Mouse (Mus musculus) embryonic stem cell, embryonic (primary cell): ENCODE measurements around the gene Rdh1.
"Not testable (repeated sequence)": the region's sequence is repeated elsewhere in the genome, so short reads cannot be mapped to it uniquely, and the experiment has no call there.

Source experiments
- CTCF ChIA-PET, 4 experiments: fragments of 300-600 bp in 2 of 4; fragments of 350-600 bp in 2 of 4; sonication (Branson Sonifier 250); formaldehyde crosslinking; loops; one replicate each; lab custom pipeline; 2022; ENCODE audit warnings: inconsistent platforms in 2 of 4; lab: Charles Lee
- POLR2A ChIA-PET, 4 experiments: fragments of 300-600 bp in 2 of 4; fragments of 350-600 bp in 2 of 4; sonication (Branson Sonifier 250); formaldehyde crosslinking; loops; one replicate each; lab custom pipeline; 2022; ENCODE audit warnings: antibody characterized with exemption in 4 of 4, inconsistent platforms in 1 of 4; lab: Charles Lee

Rdh1 gene

DNA sequence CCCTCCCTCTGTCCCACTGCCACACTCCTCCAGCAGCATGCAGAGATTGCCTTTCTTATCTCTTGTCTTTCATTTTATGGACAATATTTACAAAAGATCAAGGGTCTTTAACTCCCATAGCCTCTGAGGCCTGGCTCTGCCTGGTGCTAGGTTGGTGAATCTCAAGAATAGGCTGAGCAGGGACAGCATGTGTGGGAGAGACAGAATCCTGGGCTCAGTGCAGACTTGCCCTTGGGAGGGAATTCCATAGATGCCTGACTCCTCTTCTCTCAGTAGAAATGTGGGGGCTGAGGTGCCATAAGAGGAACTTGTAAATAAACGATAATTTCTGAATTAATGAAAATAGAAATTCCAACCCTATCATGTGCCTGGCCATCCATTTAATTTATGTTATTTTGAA is 7.0 kb downstream of the Rdh1 start:
- POLR2A ChIA-PET = no interaction called here
- CTCF ChIA-PET = no interaction called here

DNA sequence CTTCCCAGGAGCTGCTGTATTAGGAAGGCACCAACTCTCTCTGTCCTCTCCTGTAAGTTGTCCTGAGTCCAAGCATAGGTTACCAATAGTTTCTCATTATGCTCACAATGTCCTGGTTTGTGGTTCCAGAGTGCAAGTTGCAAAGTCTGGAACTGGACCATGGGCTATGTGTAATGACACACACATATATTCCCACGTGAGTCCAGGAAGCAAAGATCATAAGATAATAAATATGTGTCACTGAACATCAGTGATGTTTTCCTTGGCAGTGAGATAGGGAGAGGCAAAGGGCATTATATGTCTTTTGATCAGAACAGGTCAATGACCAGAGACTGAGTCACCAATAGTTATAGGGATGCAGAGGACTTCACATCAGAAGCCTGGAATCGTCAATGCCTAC is 16.5 kb downstream of the Rdh1 start, which contains the start of gene Rdh9:
Gene Rdh9, plus strand, starts transcription at position 376 of the 400 bp plus-strand sequence.
- ChIA-PET POLR2A (interaction anchor here in 1 of 4 experiments (0.8 kb wide), 1 partner anchor 259 kb away, joined by 3 read pairs; no protein-coding TSS in a partner anchor), CTCF (no interaction called here)

DNA sequence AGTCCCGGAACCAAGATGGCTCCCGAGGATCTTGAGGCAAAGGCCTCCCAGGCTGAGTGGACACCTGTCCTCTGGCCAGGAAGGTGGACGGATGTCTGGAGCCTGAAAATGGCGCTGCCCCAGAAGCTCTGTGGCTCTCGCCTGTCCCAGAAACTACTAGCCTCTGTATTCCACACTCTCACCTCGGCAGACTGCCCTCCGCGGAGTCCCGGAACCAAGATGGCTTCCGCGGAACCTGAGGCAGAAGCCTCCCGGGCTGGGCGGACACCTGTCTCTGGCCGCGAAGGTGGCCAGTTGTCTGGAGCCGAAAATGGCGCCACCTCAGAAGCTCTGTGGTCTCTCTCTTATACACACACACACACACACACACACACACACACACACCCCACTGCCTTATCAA is 22.8 kb downstream of the Rdh1 start:
- POLR2A ChIA-PET = interaction anchor here in 1 of 4 experiments (0.7 kb wide), 1 partner anchor 10 kb away, joined by 3 read pairs; no protein-coding TSS in a partner anchor
- CTCF ChIA-PET = interaction anchor here in 1 of 4 experiments (0.7 kb wide), 1 partner anchor 158 kb away, joined by 3 read pairs; no protein-coding TSS in a partner anchor

DNA sequence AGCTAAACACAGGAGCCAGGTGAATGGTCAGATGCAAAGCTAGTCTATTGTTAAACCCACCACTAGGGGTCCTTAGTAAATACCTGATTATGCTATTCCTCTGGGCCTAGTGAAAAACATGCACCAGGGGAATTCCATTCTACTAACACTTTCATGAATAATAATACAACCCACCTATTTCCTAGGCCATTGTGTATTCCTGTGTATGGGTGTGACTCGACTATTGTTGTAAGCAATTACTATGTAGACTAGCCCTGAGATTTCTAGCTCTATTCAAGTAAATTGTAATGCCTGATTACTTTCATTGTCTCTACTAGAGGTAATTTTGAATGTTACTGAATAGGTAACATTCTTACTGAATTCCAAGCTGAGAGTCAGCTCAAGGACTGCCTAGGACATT is 25.9 kb downstream of the Rdh1 start:
- CTCF ChIA-PET = not testable (repeated sequence)
- POLR2A ChIA-PET = interaction anchor here in 1 of 4 experiments (0.8 kb wide), 1 partner anchor 40 kb away, joined by 3 read pairs; no protein-coding TSS in a partner anchor

DNA sequence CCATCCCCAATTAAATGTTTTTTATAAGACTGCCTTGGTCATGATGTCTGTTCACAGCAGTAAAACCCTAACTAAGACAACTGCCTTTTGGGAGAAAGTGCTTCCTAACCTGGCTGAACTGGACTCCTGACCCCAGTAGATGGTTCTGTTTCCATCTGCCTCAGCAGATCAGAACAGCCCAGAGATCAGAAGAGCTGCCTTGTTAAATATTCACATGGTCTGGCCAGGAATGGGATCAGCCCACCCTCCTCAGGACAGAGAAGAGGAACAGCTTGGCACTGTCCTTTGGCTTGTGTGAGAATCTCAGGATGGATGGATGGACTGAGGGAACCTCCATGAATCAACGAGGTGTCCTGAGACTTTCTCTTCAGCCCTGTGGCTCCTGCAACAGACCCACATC is 39.8 kb downstream of the Rdh1 start:
- CTCF ChIA-PET = interaction anchor here in 1 of 4 experiments (0.6 kb wide), 1 partner anchor 155 kb away, joined by 4 read pairs; no protein-coding TSS in a partner anchor
- POLR2A ChIA-PET = interaction anchor here in 1 of 4 experiments (0.6 kb wide), 1 partner anchor 829 kb away, joined by 3 read pairs; no protein-coding TSS in a partner anchor

DNA sequence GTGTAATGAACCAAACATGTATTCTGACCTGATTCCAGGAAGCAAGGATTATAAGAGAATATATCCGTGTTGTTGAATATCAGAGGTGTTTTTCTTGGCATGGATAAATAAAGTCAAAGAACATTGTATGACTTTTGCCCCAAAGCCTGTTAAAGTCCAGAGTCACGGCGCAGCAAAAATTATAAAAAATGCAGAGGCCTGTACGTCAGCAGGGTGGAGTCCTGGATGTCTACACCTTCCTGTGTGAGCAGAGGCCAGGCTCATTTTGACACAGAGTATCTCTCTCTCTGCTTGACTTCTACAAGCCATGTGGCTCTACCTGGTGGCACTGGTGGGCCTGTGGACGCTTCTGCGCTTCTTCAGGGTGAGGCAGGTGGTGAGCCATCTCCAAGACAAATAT is 41.4 kb downstream of the Rdh1 start, which contains the start of gene Rdh16:
Gene Rdh16, plus strand, starts transcription at position 262 of the 400 bp plus-strand sequence.
- ChIA-PET POLR2A (no interaction called here), CTCF (no interaction called here)

DNA sequence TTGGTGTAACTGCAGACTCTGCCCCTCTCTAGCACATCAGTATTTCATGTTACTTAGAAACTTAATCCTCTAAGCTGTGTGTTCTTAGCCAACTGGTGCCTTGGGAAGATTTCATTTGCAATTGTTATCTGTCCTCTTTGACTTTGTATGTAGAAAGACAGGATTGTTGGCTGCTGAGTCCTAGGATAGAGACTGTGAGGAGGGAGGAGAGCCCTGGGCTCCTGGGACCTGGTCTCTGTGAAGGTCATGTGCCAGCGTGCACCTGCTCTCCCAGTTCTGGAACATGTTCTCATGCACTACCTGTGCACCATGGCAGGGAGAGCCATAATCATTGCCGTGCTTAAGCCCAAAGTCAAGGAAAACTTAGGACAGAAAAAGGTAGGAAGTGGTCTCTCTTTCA is 42.1 kb downstream of the Rdh1 start:
- ChIA-PET POLR2A (no interaction called here), CTCF (no interaction called here)

DNA sequence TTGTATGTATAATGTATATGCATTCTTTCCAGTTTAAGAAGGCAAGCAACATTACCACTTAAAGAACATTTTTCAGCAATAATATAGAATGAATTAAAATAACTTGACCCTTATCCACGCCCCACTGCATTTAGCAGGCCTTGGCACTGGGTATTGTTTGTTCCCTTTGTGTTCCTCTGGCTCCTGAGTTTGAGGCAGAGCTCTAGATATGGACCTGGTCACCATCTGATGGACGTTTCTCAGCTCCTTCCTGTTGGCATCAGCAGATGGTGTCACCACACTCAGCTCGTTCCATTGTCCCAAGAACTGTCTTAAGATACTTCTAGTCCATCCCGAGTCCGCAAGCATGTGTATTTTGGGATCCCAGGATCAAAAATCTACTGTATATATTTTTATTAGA is 42.7 kb downstream of the Rdh1 start:
- CTCF ChIA-PET = no interaction called here
- POLR2A ChIA-PET = interaction anchor here in 1 of 4 experiments (0.6 kb wide), 1 partner anchor 143 kb away, joined by 3 read pairs; no protein-coding TSS in a partner anchor

DNA sequence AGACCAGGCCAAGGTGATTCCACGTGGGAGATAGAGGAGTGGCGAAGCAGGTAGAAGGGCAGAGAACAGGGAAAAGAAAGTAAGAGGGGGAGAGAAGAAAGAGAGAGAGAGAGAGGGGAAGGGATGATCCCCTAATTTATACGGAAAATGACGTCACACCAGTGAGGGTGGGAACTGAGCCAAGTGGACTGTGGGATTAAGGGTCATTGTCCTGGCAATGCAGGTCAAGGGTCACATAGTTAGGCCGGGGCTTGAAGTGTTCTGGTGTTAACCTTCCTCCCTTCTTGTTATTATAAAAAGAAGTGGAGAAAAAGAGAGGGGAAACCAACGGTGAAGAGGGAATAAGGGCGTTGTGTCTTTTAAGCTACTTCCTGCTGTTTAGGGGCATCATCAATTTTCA is 44.9 kb downstream of the Rdh1 start:
- CTCF ChIA-PET = no interaction called here

DNA sequence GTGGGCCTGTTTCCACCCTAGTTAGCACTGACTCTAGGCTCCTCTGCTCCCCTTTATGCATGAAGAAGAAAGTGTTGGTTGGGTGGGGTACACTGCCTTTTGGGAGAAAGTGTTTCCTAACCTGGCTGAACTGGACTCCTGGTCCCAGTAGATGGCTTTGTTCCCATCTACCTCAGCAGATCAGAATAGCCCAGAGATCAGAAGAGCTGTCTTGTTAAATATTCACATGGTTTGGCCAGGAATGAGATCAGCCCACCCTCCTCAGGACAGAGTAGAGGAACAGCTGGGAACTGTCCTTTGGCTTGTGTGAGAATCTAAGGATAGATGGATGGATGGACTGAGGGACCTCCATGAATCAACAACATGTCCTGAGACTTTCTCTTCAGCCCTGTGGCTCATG is 56.4 kb downstream of the Rdh1 start:
- POLR2A ChIA-PET = no interaction called here

More for the DNA sequence above, 44.9 kb downstream of the Rdh1 start:
- POLR2A ChIA-PET = no interaction called here

DNA sequence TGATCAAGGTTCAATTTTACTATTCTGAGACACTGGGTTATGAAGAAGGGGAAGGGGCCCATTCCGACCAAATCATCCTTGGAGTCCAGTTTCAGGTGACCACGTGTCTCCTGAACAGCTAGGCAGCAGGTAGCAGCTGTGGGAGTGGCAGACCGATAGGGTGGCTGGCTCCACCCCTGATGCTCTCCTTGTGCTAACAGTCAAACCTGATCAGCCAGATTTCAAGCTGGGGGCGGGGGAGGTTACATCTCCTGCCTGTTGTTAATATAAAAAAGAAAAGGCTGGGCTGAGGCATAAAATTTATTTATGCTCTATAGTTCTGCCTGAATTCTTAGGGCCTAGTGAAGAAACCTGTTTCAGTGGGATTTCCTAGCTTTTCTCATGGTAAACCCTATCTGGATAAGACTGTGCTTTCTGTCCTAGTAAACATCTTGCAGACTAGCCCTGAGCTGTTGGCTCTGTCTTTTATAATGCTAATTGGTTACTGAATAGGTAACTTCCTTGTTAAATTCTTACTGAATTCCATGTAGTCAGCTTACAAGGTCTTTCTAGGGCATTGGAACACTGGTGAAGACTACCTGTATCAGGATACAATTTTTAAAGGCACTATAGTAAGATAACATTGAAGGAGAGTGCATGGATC is 57.9 kb downstream of the Rdh1 start:
- POLR2A ChIA-PET, CTCF ChIA-PET: not testable (repeated sequence)

More for the DNA sequence above, 56.4 kb downstream of the Rdh1 start:
- CTCF ChIA-PET = interaction anchor here in 1 of 4 experiments (0.6 kb wide), 1 partner anchor 116 kb away, joined by 4 read pairs; no protein-coding TSS in a partner anchor
